Mouse (Mus musculus) embryonic facial prominence, embryonic 15.5 days (tissue): ENCODE data around the gene Ugt1a1. TPM values are rescaled to one million over a fixed set of nuclear protein-coding genes. Genes with fewer than 3 reads are reported as not detected.

Experiments used
- ATAC-seq: fragments of 200-750 bp; cut with Nextera tagmentation; 2 replicates; pipeline ENCODE4 v1.8.0; 2017; ENCODE audit warnings: low read depth, moderate TSS enrichment; ENCODE audit not compliant: insufficient number of reproducible peaks, low FRiP score, low TSS enrichment
- H3K27ac ChIP-seq: fragments of 300-500 bp; sonication (generic); replicated peaks from 2 replicates; pipeline ENCODE4 v1.5.1; 2015; ENCODE audit warnings: mild to moderate bottlenecking, inconsistent platforms
- H3K27me3 ChIP-seq: fragments of 300-500 bp; sonication (generic); 2 replicates; pipeline ENCODE4 v1.6.1; 2015; ENCODE audit warnings: inconsistent platforms
- H3K36me3 ChIP-seq: fragments of 300-500 bp; sonication (generic); 2 replicates; pipeline ENCODE4 v1.6.1; 2015; ENCODE audit warnings: mild to moderate bottlenecking, inconsistent platforms
- H3K4me1 ChIP-seq: fragments of 300-500 bp; sonication (generic); 2 replicates; pipeline ENCODE4 v1.6.1; 2015; ENCODE audit warnings: inconsistent platforms
- H3K4me2 ChIP-seq: fragments of 300-500 bp; sonication (generic); replicated peaks from 2 replicates; pipeline ENCODE4 v1.6.1; 2015; ENCODE audit warnings: mild to moderate bottlenecking, inconsistent platforms
- H3K4me3 ChIP-seq: fragments of 300-500 bp; sonication (generic); replicated peaks from 2 replicates; pipeline ENCODE4 v1.5.1; 2015; ENCODE audit warnings: mild to moderate bottlenecking, inconsistent platforms
- H3K9ac ChIP-seq: fragments of 300-500 bp; sonication (generic); 2 replicates; pipeline ENCODE4 v1.6.1; 2015; ENCODE audit warnings: inconsistent platforms
- H3K9me3 ChIP-seq: fragments of 300-500 bp; sonication (generic); replicated peaks from 2 replicates; pipeline ENCODE4 v1.6.1; 2016; ENCODE audit warnings: inconsistent platforms
- WGBS: fragments of 180-500 bp; shearing (Covaris S2); methylation state at CpG from one replicate; pipeline ENCODE4 v1.1.7; 2015; 5-methylcytosine and 5-hydroxymethylcytosine counted together
- polyA plus RNA-seq: library from polyadenylated mRNA; unstranded; fragments of >200 nt; fragmentation: Nextera tagmentation; extraction: Ambion mirVana; gene quantifications from 2 replicates; pipeline ENCODE4 v1.2.1, GENCODE M21; 2015

Gene Ugt1a1
- polyA plus RNA-seq, 1 experiment from 2014 or later: 2.0 TPM

- Histone ChIP-seq H3K27me3 (no peaks in the 10 kb centered on the region), H3K9ac (no peak overlapping the region), H3K9me3 (peaks cover 70% of the 10 kb centered on the region), H3K36me3 (no peaks in the 10 kb centered on the region), H3K4me2 (no peak overlapping the region), H3K27ac (no peak overlapping the region), H3K4me3 (no peak overlapping the region), H3K4me1 (no peaks in the 10 kb centered on the region)
- WGBS: 83% methylated on average over 5 of the region's 5 CpGs
- ATAC-seq: no peak
These were observed 38.3 kb downstream of the Ugt1a1 start for GRCm38 (mm10) chr1:88250023-88250422.

GRCm38 (mm10) chr1:88253106-88253505 is 41.3 kb downstream of the Ugt1a1 start:
- Histone ChIP-seq H3K36me3 (no peaks in the 10 kb centered on the region), H3K4me3 (no peak overlapping the region), H3K9ac (no peak overlapping the region), H3K4me1 (no peaks in the 10 kb centered on the region), H3K27ac (no peak overlapping the region), H3K27me3 (no peaks in the 10 kb centered on the region), H3K9me3 (peaks cover 47% of the 10 kb centered on the region), H3K4me2 (no peak overlapping the region)
- ATAC-seq: no peak
- WGBS: 69% methylated on average over 8 of the region's 8 CpGs

- no peak overlapping the region for H3K4me2 ChIP-seq
- H3K27me3 ChIP-seq: no peaks in the 10 kb centered on the region
- H3K9ac ChIP-seq: no peak overlapping the region
- H3K36me3 ChIP-seq: no peaks in the 10 kb centered on the region
- no peak for ATAC-seq
- no peak overlapping the region for H3K4me3 ChIP-seq
- H3K4me1 ChIP-seq: no peaks in the 10 kb centered on the region
- H3K9me3 ChIP-seq: peaks cover 44% of the 10 kb centered on the region
- no peak overlapping the region for H3K27ac ChIP-seq
- 68% methylated on average over 6 of the region's 6 CpGs for WGBS
These were observed 41.8 kb downstream of the Ugt1a1 start for GRCm38 (mm10) chr1:88253540-88253939.

DNA sequence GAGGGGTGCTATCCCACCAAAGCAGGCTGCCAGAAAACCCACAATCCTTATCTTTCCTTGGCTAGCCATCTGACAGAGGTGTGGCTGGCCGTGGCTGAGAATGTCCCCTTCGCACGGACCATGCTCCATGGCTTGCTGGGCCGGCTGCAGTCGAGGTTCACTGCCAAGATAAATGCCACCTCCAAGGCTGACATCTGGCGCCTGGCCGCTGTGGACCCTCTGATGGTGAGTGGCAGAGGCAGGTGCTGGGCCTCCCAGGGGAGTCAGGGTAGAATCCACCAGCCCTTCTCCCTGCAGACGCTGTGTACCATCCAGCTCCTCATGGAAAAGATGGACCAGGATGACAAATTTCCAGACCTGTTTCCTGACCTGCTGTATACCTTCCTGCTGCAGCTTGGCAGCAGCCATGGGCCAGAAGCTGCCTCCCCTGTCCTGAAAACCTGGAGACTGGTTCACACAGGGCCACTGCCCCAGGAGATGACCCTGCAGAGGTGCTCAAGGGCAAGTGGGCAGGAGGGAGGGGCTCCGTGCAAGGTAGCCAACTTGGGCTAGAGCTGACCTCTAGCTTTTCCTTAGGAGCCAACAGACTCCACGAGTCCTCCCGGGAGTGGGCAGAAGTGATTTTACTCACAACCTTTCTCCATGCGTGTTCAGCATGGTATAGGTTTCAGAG is 43.2 kb downstream of the Ugt1a1 start:
- H3K9me3 ChIP-seq: peaks cover 31% of the 10 kb centered on the region
- peak; percentile 6 for ATAC-seq
- H3K9ac ChIP-seq: no peak overlapping the region

DNA sequence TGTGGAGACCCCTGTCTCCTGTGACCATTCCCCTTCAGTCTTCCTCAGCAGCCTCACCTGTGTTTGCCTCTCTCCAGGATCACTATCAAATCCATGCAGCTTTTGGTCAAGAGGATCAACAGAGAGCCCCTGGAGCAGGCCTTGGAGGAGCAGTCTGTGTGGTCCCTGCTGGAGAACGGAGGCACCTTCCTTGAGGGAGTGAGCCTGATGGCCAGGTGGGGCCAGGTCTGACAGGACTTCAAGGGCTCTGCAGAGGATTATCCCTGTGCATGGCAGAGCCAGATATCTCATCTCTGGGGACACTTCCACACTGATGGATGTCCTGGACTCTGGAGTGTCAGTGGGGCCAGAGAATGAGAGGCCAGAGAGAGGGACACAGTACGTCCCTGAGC is 43.7 kb downstream of the Ugt1a1 start:
- peaks cover 26% of the 10 kb centered on the region for H3K9me3 ChIP-seq
- H3K36me3 ChIP-seq: peaks cover 11% of the 10 kb centered on the region
- no peak for ATAC-seq
- 55% methylated on average over 2 of the region's 2 CpGs for WGBS
- H3K9ac ChIP-seq: no peak overlapping the region
- H3K4me1 ChIP-seq: peaks cover 5% of the 10 kb centered on the region; the same call in 1 of the 2 replicates
- no peak overlapping the region for H3K27ac ChIP-seq
- H3K27me3 ChIP-seq: no peaks in the 10 kb centered on the region
- H3K4me3 ChIP-seq: no peak overlapping the region
- no peak overlapping the region for H3K4me2 ChIP-seq

More for the DNA sequence above, 43.2 kb downstream of the Ugt1a1 start:
- H3K27ac ChIP-seq: no peak overlapping the region
- 0 out of 2 replicates have a peak, but pooled peaks cover 5% of the 10 kb centered on the region for H3K4me1 ChIP-seq
- H3K36me3 ChIP-seq: peaks cover 6% of the 10 kb centered on the region
- 83% methylated on average over 12 of the region's 12 CpGs for whole genome bisulfite sequencing
- H3K27me3 ChIP-seq: no peaks in the 10 kb centered on the region
- H3K4me3 ChIP-seq: no peak overlapping the region
- H3K4me2 ChIP-seq: no peak overlapping the region

GRCm38 (mm10) chr1:88255989-88256754 is 44.4 kb downstream of the Ugt1a1 start:
- H3K9me3 ChIP-seq: peaks cover 21% of the 10 kb centered on the region; the same call in 1 of the 2 replicates
- WGBS: 80% methylated on average over 13 of the region's 13 CpGs
- ATAC-seq: no peak

DNA sequence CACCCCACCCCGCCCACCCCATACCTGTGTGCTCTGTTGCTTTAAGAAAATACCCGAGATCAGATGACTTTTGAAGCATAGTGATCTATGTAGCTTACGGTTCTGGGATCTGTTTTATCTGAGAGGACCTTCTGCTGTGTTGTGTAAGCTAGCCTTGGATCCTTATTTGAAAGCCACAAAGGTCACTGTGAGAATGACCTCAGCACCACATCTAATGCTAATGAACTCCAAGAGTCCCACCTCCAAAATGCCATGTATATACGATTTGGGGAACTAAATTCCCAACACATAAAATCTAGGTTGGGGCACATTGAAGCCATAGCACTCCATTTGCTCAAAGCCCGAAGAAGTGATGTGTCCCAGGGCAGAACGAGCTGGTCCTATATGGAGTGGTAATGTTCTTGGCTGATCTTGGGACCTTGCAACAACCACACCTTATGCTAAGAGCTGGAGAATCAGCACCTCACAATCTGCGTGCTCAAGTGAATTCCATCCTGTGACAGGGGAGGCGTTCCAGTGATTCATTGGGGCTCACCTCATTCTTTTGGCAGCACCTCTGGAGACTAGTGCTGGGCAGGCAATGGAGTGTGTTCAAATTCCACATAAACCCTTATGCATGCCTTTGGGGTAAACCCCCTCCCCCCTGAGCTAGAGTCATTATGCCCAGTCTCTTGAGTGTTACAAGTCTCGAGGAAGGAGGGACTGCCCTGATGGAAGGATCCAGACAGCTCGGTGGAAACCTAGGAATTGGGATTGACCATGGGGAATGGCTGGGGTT is 45.3 kb downstream of the Ugt1a1 start:
- Histone ChIP-seq H3K9me3 (peaks cover 19% of the 10 kb centered on the region; the same call in 1 of the 2 replicates), H3K36me3 (peaks cover 27% of the 10 kb centered on the region), H3K27me3 (no peaks in the 10 kb centered on the region), H3K9ac (no peak overlapping the region), H3K4me2 (no peak overlapping the region), H3K4me1 (peaks cover 9% of the 10 kb centered on the region), H3K27ac (no peak overlapping the region), H3K4me3 (no peak overlapping the region)
- WGBS: 72% methylated on average over 10 of the region's 10 CpGs
- no peak for ATAC-seq

More at GRCm38 (mm10) chr1:88255989-88256754, 44.4 kb downstream of the Ugt1a1 start:
- Histone ChIP-seq H3K4me1 (peaks cover 5% of the 10 kb centered on the region; the same call in 1 of the 2 replicates), H3K27ac (no peak overlapping the region), H3K4me2 (no peak overlapping the region), H3K4me3 (no peak overlapping the region), H3K27me3 (no peaks in the 10 kb centered on the region), H3K9ac (no peak overlapping the region), H3K36me3 (peaks cover 18% of the 10 kb centered on the region)

DNA sequence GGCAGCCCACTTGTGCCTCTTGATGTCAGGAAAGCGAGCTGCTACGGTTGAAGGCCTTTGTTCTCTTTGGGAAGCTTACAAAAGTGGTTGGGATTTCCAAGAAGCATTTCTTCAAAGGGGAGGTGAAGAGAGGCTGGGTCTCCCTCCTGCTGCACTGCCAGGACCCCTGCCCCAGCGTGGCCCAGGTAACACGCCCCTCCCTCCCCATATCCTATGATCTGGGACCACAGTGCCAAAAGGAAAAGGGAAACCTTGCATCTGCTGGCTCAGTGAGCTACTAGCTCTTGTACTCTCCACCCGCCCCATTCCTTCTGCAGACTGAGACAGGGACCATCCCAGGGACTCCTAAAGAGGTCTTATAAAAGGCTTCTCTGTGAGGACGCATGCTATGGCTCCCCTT is 45.9 kb downstream of the Ugt1a1 start:
- Histone ChIP-seq H3K4me1 (peaks cover 9% of the 10 kb centered on the region), H3K36me3 (peaks cover 34% of the 10 kb centered on the region), H3K27me3 (no peaks in the 10 kb centered on the region), H3K9ac (no peak overlapping the region), H3K27ac (no peak overlapping the region), H3K4me3 (no peak overlapping the region), H3K4me2 (no peak overlapping the region), H3K9me3 (peaks cover 13% of the 10 kb centered on the region; the same call in 1 of the 2 replicates)
- WGBS: 78% methylated on average over 6 of the region's 6 CpGs
- no peak for ATAC-seq

GRCm38 (mm10) chr1:88258361-88258760 is 46.6 kb downstream of the Ugt1a1 start:
- H3K4me2 ChIP-seq: no peak overlapping the region
- H3K36me3 ChIP-seq: peaks cover 40% of the 10 kb centered on the region
- H3K9me3 ChIP-seq: peaks cover 10% of the 10 kb centered on the region; the same call in 1 of the 2 replicates
- no peak overlapping the region for H3K4me3 ChIP-seq
- H3K27me3 ChIP-seq: no peaks in the 10 kb centered on the region
- H3K27ac ChIP-seq: no peak overlapping the region
- no peak overlapping the region for H3K9ac ChIP-seq
- 64% methylated on average over 6 of the region's 6 CpGs for WGBS
- no peak for ATAC-seq
- peaks cover 9% of the 10 kb centered on the region for H3K4me1 ChIP-seq

GRCm38 (mm10) chr1:88258881-88259642 is 47.3 kb downstream of the Ugt1a1 start:
- H3K27ac ChIP-seq: peak overlapping the region; percentile 4; the same call in 1 of the 2 replicates
- H3K4me2 ChIP-seq: no peak overlapping the region
- no peak for ATAC-seq
- 70% methylated on average over 8 of the region's 8 CpGs for WGBS
- peaks cover 47% of the 10 kb centered on the region for H3K36me3 ChIP-seq
- H3K9ac ChIP-seq: no peak overlapping the region
- peaks cover 10% of the 10 kb centered on the region; the same call in 1 of the 2 replicates for H3K9me3 ChIP-seq
- H3K27me3 ChIP-seq: no peaks in the 10 kb centered on the region
- H3K4me3 ChIP-seq: no peak overlapping the region
- peaks cover 9% of the 10 kb centered on the region for H3K4me1 ChIP-seq
